Mouse (Mus musculus): ENCODE measurements around the gene Xpo6. TPM values are rescaled to one million over a fixed set of nuclear protein-coding genes. Genes with fewer than 3 reads are reported as not detected.

Gene Xpo6
- total RNA-seq, 1 experiment from 2014 or later, result 73.4 TPM

DNA sequence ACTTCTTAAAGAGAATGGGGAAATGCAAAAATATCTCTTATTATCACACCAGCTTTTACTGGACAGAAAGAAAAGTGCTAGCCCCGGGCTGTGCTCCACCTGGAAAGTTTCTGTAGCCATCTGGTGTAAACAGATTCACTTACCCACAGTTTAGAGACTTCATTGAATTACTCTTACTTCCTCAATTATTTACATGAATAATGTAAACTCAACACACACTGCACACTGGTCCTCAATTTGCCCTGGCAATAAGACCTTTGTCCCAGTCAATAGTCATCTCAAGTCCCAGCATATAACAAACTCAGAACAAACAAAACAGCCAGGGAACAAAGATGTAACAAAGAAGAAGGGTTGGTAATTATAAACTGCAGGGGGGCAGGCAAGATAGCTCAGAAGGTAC, 44.6 kb downstream of the Xpo6 start:
- ATAC-seq (replicated peaks in 1 of 2; ENCODE audit: insufficient read depth in 1 of 2, low FRiP score in 2 of 2, low TSS enrichment in 1 of 2, low read depth in 1 of 2, poor library complexity in 2 of 2, severe bottlenecking in 2 of 2), result no peak

- no peak for ATAC-seq (replicated peaks in 1 of 2; ENCODE audit: insufficient read depth in 1 of 2, low FRiP score in 2 of 2, low TSS enrichment in 1 of 2, low read depth in 1 of 2, poor library complexity in 2 of 2, severe bottlenecking in 2 of 2)
Measured at GRCm38 (mm10) chr7:126154731-126155130, 45.6 kb downstream of the Xpo6 start.

GRCm38 (mm10) chr7:126152324-126152723, 48.0 kb downstream of the Xpo6 start:
- no peak for ATAC-seq (replicated peaks in 1 of 2; ENCODE audit: insufficient read depth in 1 of 2, low FRiP score in 2 of 2, low TSS enrichment in 1 of 2, low read depth in 1 of 2, poor library complexity in 2 of 2, severe bottlenecking in 2 of 2)

GRCm38 (mm10) chr7:126146156-126146555, 54.1 kb downstream of the Xpo6 start:
- no peak for ATAC-seq (replicated peaks in 1 of 2; ENCODE audit: insufficient read depth in 1 of 2, low FRiP score in 2 of 2, low TSS enrichment in 1 of 2, low read depth in 1 of 2, poor library complexity in 2 of 2, severe bottlenecking in 2 of 2)

DNA sequence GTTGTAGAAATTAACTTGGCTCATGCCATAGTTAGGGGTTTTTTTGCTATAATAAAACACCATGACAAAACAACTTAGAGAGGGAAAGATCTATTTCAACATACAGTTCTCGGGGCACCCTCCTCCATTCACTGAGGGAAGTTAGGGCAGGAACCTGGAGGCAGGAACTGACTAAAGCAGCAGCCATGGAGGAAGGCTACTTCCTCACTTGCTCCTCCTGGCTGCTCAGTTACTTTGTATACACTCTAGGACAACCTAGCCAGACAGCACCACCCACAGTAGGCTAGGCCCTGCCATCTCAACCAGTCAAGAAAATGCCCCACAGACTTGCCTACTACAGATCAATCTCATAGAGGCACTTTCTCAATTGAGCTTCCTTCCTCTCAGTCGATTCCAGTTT, 55.9 kb downstream of the Xpo6 start:
- ATAC-seq (replicated peaks in 1 of 2; ENCODE audit: insufficient read depth in 1 of 2, low FRiP score in 2 of 2, low TSS enrichment in 1 of 2, low read depth in 1 of 2, poor library complexity in 2 of 2, severe bottlenecking in 2 of 2), result peak in 1 of 2 experiments; percentile 39; a peak in 1 of 4 replicates

- ATAC-seq (replicated peaks in 1 of 2; ENCODE audit: insufficient read depth in 1 of 2, low FRiP score in 2 of 2, low TSS enrichment in 1 of 2, low read depth in 1 of 2, poor library complexity in 2 of 2, severe bottlenecking in 2 of 2), result no peak
Measured at GRCm38 (mm10) chr7:126137850-126138249, 62.5 kb downstream of the Xpo6 start.

DNA sequence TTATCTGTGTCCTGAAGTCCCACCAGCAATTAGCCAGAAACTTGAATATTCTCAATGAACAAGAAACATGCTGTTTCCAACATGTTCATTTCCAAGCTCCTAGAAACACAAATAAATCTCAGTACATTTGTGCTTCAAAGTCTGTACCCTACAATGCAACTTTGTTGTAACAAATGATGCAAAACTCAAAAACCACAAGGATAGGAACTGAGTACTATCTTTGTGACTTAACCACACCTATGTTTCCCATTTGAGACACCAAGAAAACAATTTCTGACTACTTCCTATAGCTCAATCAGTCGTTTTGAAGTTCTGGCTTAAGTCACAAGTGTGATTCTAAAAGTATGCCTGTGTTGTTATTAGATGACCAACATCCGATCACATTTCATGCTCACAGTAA, 64.9 kb downstream of the Xpo6 start:
- peak in 1 of 2 experiments; percentile 41; a peak in 1 of 4 replicates for ATAC-seq (replicated peaks in 1 of 2; ENCODE audit: insufficient read depth in 1 of 2, low FRiP score in 2 of 2, low TSS enrichment in 1 of 2, low read depth in 1 of 2, poor library complexity in 2 of 2, severe bottlenecking in 2 of 2)

DNA sequence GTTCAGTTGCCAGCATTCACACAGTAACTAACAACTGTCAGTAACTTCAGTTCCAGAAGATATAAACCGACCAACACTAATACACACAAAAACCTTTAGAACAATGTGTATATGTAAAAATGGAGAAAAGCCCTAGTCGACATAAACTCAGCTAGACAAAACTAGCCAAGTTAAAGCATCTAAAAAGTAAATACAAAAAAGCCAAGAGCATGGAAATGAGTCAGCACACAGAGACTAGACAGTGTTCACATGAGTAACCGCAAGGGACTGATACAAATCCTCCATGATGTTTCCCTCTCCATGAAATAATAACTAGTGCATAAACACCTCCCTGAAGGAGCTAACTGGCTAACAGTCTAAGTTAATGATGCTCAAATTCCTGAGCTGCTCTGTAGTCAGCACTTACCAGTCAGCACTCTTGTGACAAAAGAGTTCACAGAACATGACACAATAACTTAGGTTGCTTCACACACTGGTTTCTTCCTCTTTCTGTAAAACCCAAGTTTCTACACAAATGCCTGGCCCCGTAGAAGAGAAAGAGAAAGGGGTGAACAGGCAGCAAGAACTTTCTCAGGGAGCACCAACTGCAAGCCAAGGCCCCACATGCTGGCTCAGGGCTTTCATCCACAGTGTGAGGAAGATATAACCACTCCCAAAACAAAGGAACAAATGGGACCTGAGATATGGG, 65.5 kb downstream of the Xpo6 start:
- peak; percentile 84 to 85 for ATAC-seq (replicated peaks in 1 of 2; ENCODE audit: insufficient read depth in 1 of 2, low FRiP score in 2 of 2, low TSS enrichment in 1 of 2, low read depth in 1 of 2, poor library complexity in 2 of 2, severe bottlenecking in 2 of 2)

DNA sequence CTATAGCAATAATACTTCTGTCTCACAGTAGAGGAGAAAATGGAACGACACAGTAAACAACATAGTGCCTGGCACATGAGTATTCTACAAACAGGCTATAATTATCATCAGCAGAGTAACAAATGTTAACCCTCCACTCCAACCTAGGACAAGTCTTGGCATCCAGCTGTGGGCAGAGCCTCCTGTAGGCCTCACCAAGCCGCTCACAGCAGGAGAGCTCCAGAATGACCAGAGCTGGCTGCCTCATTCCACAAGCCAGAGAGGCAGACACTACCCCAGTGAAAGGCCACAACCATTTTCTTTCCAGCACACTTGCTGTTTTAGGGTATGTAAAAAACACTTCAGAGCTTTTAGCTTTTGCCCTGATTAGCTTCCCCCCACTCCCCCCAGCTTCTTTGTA, 72.6 kb downstream of the Xpo6 start:
- ATAC-seq (replicated peaks in 1 of 2; ENCODE audit: insufficient read depth in 1 of 2, low FRiP score in 2 of 2, low TSS enrichment in 1 of 2, low read depth in 1 of 2, poor library complexity in 2 of 2, severe bottlenecking in 2 of 2), result no peak

DNA sequence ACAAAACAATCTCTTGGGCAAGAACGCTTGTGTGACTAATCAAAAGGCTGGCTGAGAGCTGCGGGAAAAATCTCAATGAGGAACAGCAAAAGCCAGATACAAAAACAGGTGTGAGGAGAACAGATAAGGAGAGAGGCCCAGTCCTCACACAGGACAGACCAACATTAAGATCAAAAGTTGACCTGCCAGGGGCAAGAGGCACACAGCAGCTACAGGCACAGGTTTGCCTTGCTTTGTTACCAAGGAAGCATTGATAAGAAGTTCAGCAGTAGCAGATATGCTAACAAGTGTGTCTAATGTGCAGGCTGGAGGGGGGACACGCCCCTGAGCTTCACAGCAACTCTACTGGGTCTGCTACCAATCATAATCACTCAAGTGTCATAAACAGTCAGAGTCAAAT, 73.8 kb downstream of the Xpo6 start:
- no peak for ATAC-seq (replicated peaks in 1 of 2; ENCODE audit: insufficient read depth in 1 of 2, low FRiP score in 2 of 2, low TSS enrichment in 1 of 2, low read depth in 1 of 2, poor library complexity in 2 of 2, severe bottlenecking in 2 of 2)

- ATAC-seq (replicated peaks in 1 of 2; ENCODE audit: insufficient read depth in 1 of 2, low FRiP score in 2 of 2, low TSS enrichment in 1 of 2, low read depth in 1 of 2, poor library complexity in 2 of 2, severe bottlenecking in 2 of 2), result no peak
Measured at GRCm38 (mm10) chr7:126121533-126121932, 78.8 kb downstream of the Xpo6 start.

- ATAC-seq (replicated peaks in 1 of 2; ENCODE audit: insufficient read depth in 1 of 2, low FRiP score in 2 of 2, low TSS enrichment in 1 of 2, low read depth in 1 of 2, poor library complexity in 2 of 2, severe bottlenecking in 2 of 2), result no peak
Measured at GRCm38 (mm10) chr7:126119819-126120218, 80.5 kb downstream of the Xpo6 start.

- ATAC-seq (replicated peaks in 1 of 2; ENCODE audit: insufficient read depth in 1 of 2, low FRiP score in 2 of 2, low TSS enrichment in 1 of 2, low read depth in 1 of 2, poor library complexity in 2 of 2, severe bottlenecking in 2 of 2), result no peak
Measured at GRCm38 (mm10) chr7:126113263-126113662, 87.0 kb downstream of the Xpo6 start.

DNA sequence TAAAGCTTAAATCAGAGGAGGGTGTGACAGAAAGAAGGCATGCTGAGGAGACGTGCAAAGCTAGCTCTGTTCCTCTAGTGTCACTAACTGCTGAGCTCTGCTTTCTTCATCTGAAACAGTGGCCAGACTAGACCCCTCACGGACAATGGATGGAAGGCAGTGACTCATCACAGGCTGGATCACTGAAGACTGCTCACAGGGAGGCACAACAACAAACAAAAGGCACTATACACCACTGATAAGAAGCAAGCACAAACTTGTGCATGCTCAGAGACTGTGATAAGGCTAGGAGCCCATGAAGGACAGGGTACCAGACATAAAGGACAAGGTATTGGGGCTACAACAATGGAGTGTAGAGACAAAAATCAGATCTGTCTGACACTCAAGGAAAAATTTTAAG, 89.1 kb downstream of the Xpo6 start:
- no peak for ATAC-seq (replicated peaks in 1 of 2; ENCODE audit: insufficient read depth in 1 of 2, low FRiP score in 2 of 2, low TSS enrichment in 1 of 2, low read depth in 1 of 2, poor library complexity in 2 of 2, severe bottlenecking in 2 of 2)

DNA sequence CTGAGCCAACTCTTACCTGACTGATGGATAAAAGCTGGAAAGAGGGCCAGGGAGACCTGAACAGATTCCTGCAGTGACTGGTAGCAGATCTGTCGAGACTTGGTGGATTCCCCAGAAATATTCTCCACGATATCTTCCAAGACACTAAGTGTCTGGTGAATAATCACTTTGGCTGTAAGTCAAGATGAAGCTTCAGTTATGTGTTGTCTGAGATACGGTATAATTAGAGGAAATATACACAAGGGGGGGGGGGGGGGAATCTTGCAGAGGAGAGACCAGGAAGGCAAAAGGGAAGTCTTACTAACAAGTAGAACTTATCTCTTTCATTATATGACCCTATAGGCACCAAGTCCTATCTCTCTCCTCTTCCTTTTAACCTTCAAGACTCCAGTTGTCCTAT, 90.4 kb downstream of the Xpo6 start:
- no peak for ATAC-seq (replicated peaks in 1 of 2; ENCODE audit: insufficient read depth in 1 of 2, low FRiP score in 2 of 2, low TSS enrichment in 1 of 2, low read depth in 1 of 2, poor library complexity in 2 of 2, severe bottlenecking in 2 of 2)

- no peak for ATAC-seq (replicated peaks in 1 of 2; ENCODE audit: insufficient read depth in 1 of 2, low FRiP score in 2 of 2, low TSS enrichment in 1 of 2, low read depth in 1 of 2, poor library complexity in 2 of 2, severe bottlenecking in 2 of 2)
Measured at GRCm38 (mm10) chr7:126100440-126100839, 99.9 kb downstream of the Xpo6 start.

DNA sequence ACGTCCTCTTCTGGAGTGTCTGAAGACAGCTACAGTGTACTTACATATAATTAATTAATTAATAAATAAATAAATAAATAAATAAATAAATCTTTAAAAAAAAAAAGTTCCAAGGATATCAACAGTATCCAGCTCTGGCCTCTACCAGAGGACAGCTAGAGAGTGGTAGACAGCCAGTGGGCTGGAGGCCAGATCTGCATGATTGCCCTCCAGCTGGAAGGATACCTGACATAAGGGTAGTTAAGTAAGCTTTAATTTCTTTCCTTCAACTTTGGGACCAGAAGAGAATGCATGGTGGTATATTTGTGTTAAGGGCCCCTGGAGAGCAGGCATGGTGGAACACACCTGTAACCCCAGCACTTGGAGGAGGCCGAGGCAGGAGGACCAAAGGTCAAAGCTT, 100.5 kb downstream of the Xpo6 start:
- no peak for ATAC-seq (replicated peaks in 1 of 2; ENCODE audit: insufficient read depth in 1 of 2, low FRiP score in 2 of 2, low TSS enrichment in 1 of 2, low read depth in 1 of 2, poor library complexity in 2 of 2, severe bottlenecking in 2 of 2)

DNA sequence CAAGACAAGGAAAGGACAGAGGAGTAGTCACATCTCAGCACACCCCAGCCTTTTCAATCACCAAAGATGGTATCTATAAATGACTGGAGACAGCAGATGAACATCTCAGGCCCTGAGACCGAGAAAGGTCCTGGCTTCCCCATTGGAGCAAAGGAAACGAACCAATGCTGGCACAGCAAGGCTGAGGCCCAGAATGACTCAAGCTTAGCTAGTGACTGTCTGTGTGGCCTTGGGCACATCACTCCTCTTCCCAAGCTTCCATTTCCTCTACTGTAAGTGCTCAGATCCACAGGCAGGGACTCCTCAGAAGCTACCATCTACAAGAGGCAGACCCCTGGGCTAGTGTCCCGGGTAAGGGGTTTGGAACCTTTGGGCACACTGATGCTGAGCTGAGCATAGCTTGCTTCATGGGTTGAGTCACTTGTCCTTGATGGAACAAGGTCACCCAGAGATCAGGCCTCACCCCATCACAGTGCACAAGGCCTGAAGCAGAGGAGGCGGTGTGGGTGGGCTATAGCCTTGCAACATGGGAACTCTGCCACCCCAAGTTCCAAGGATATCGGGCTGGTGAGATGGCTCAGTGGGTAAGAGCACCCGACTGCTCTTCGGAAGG, 101.0 kb downstream of the Xpo6 start:
- ATAC-seq (replicated peaks in 1 of 2; ENCODE audit: insufficient read depth in 1 of 2, low FRiP score in 2 of 2, low TSS enrichment in 1 of 2, low read depth in 1 of 2, poor library complexity in 2 of 2, severe bottlenecking in 2 of 2), result no peak

Data from hematopoietic stem cell, adult 5-6 weeks (primary cell).